Mouse (Mus musculus) liver, embryonic 16.5 days (tissue): ENCODE measurements around the gene Lgmn. TPM values are rescaled to one million over a fixed set of nuclear protein-coding genes. Genes with fewer than 3 reads are reported as not detected.
A peak's percentile ranks its signal among the peaks of the same experiment; 100 is the strongest.

Experiments used
- ATAC-seq: fragments of 200-750 bp; cut with Nextera tagmentation; 2 replicates; pipeline ENCODE4 v1.8.0; 2017; ENCODE audit warnings: low read depth, mild to moderate bottlenecking, moderate number of reproducible peaks, moderate library complexity
- H3K27ac ChIP-seq: fragments of 300-500 bp; sonication (generic); 2 replicates; pipeline ENCODE4 v1.5.1; 2014; ENCODE audit warnings: mild to moderate bottlenecking, low read length
- H3K27me3 ChIP-seq: fragments of 300-500 bp; sonication (generic); 2 replicates; pipeline ENCODE4 v1.6.1; 2014; ENCODE audit warnings: low read depth, low read length, mixed read lengths; ENCODE audit not compliant: control insufficient read depth, insufficient read depth
- H3K36me3 ChIP-seq: fragments of 300-500 bp; sonication (generic); 2 replicates; pipeline ENCODE4 v1.6.1; 2014; ENCODE audit warnings: mild to moderate bottlenecking; ENCODE audit not compliant: control insufficient read depth, insufficient read depth
- H3K4me1 ChIP-seq: fragments of 300-500 bp; sonication (generic); 2 replicates; pipeline ENCODE4 v1.6.1; 2014; ENCODE audit warnings: low read depth, low read length, mixed read lengths; ENCODE audit not compliant: control insufficient read depth
- H3K4me2 ChIP-seq: fragments of 300-500 bp; sonication (generic); 2 replicates; pipeline ENCODE4 v1.6.1; 2014; ENCODE audit warnings: low read depth, low read length, mixed read lengths
- H3K4me3 ChIP-seq: fragments of 300-500 bp; sonication (generic); 2 replicates; pipeline ENCODE4 v1.5.1; 2014; ENCODE audit warnings: low read depth, mild to moderate bottlenecking, low read length
- H3K9ac ChIP-seq: fragments of 300-500 bp; sonication (generic); 2 replicates; pipeline ENCODE4 v1.6.1; 2014; ENCODE audit warnings: low read depth, low read length
- H3K9me3 ChIP-seq: fragments of 300-500 bp; sonication (generic); replicated peaks from 2 replicates; pipeline ENCODE4 v1.6.1; 2016; ENCODE audit warnings: low read length; ENCODE audit not compliant: control insufficient read depth
- WGBS: fragments of 180-500 bp; shearing (Covaris S2); extraction: QIAGEN DNeasy Blood & Tissue Kit; methylation state at CpG from one replicate; pipeline ENCODE4 v1.1.7; 2014; ENCODE audit not compliant: insufficient replicate concordance; 5-methylcytosine and 5-hydroxymethylcytosine counted together
- polyA plus RNA-seq: library from polyadenylated mRNA; unstranded; fragments of >200 nt; fragmentation: Nextera tagmentation; extraction: Ambion mirVana; gene quantifications from 2 replicates; pipeline ENCODE4 v1.2.1, GENCODE M21; 2015

Lgmn gene
- polyA plus RNA-seq, 1 experiment from 2014 or later: 85.1 TPM

- H3K9ac ChIP-seq: no peak overlapping the region
- no peaks in the 10 kb centered on the region for H3K27me3 ChIP-seq
Observed at GRCm38 (mm10) chr12:102354126-102354984, 85.3 kb downstream of the Lgmn start.

GRCm38 (mm10) chr12:102350997-102351396, 88.6 kb downstream of the Lgmn start:
- Histone ChIP-seq H3K4me3 (no peak overlapping the region), H3K27ac (no peak overlapping the region), H3K4me1 (no peaks in the 10 kb centered on the region), H3K9ac (no peak overlapping the region), H3K27me3 (no peaks in the 10 kb centered on the region), H3K4me2 (no peak overlapping the region), H3K9me3 (no peaks in the 10 kb centered on the region), H3K36me3 (no peaks in the 10 kb centered on the region)
- WGBS: 43% methylated on average over 1 of the region's 1 CpGs
- ATAC-seq: no peak

More at GRCm38 (mm10) chr12:102354126-102354984, 85.3 kb downstream of the Lgmn start:
- Histone ChIP-seq H3K36me3 (peaks cover 5% of the 10 kb centered on the region; the same call in 1 of the 2 replicates), H3K4me1 (no peaks in the 10 kb centered on the region), H3K9me3 (no peaks in the 10 kb centered on the region), H3K4me3 (peak overlapping the region; percentile 35), H3K27ac (no peak overlapping the region; the same call in 1 of the 2 replicates), H3K4me2 (no peak overlapping the region)
- 22% methylated on average over 10 of the region's 10 CpGs for WGBS
- ATAC-seq: peak; percentile 60; the same call in 1 of the 2 replicates

GRCm38 (mm10) chr12:102348447-102348846, 91.2 kb downstream of the Lgmn start:
- no peak overlapping the region for H3K9ac ChIP-seq
- H3K9me3 ChIP-seq: no peaks in the 10 kb centered on the region
- H3K4me3 ChIP-seq: no peak overlapping the region
- H3K27me3 ChIP-seq: no peaks in the 10 kb centered on the region
- H3K27ac ChIP-seq: no peak overlapping the region
- no peaks in the 10 kb centered on the region for H3K36me3 ChIP-seq
- H3K4me2 ChIP-seq: no peak overlapping the region
- H3K4me1 ChIP-seq: no peaks in the 10 kb centered on the region
- 62% methylated on average over 6 of the region's 6 CpGs for WGBS
- ATAC-seq: peak; percentile 45; the same call in 1 of the 2 replicates

GRCm38 (mm10) chr12:102346507-102346906, 93.1 kb downstream of the Lgmn start:
- no peak overlapping the region for H3K4me2 ChIP-seq
- no peak overlapping the region for H3K9ac ChIP-seq
- H3K4me3 ChIP-seq: no peak overlapping the region
- ATAC-seq: no peak
- no peaks in the 10 kb centered on the region for H3K27me3 ChIP-seq
- no peak overlapping the region for H3K27ac ChIP-seq
- H3K4me1 ChIP-seq: no peaks in the 10 kb centered on the region
- 12% methylated on average over 1 of the region's 1 CpGs for WGBS
- no peaks in the 10 kb centered on the region for H3K9me3 ChIP-seq
- H3K36me3 ChIP-seq: no peaks in the 10 kb centered on the region

- no peak overlapping the region for H3K9ac ChIP-seq
- no peaks in the 10 kb centered on the region for H3K36me3 ChIP-seq
- no peaks in the 10 kb centered on the region for H3K4me1 ChIP-seq
- 70% methylated on average over 14 of the region's 14 CpGs for WGBS
- H3K27ac ChIP-seq: no peak overlapping the region
- no peaks in the 10 kb centered on the region for H3K27me3 ChIP-seq
- no peaks in the 10 kb centered on the region for H3K9me3 ChIP-seq
- ATAC-seq: no peak
- no peak overlapping the region for H3K4me3 ChIP-seq
- no peak overlapping the region for H3K4me2 ChIP-seq
Observed at GRCm38 (mm10) chr12:102345031-102345815, 94.4 kb downstream of the Lgmn start.

Other genes starting within 250 kb of the Lgmn start
- gene Rin3, start 156.8 kb downstream of the Lgmn start, polyA plus RNA-seq: 7.2 and 9.2 TPM in 2 replicates
- gene Golga5, start 29.3 kb upstream of the Lgmn start, polyA plus RNA-seq: 14.1 and 14.6 TPM in 2 replicates
- 1.5 and 2.2 TPM in 2 replicates for gene Chga, start 115.2 kb upstream of the Lgmn start, polyA plus RNA-seq